Mouse (Mus musculus) gastrocnemius, adult 2 months (tissue): ENCODE measurements around the gene Rpl35. TPM values are rescaled to one million over a fixed set of nuclear protein-coding genes. Genes with fewer than 3 reads are reported as not detected.
"Not testable (repeated sequence)": the region's sequence is repeated elsewhere in the genome, so short reads cannot be mapped to it uniquely, and the experiment has no call there.

Experiments used
- DNase-seq: peaks from one replicate; pipeline ENCODE4 v3.0.0; 2022
- H3K27ac ChIP-seq: fragments of 200-600 bp; 2 replicates; pipeline ENCODE4 v1.8.1; 2022; ENCODE audit warnings: mild to moderate bottlenecking
- H3K4me3 ChIP-seq: fragments of 200-600 bp; 2 replicates; pipeline ENCODE4 v1.8.1; 2022; ENCODE audit warnings: mild to moderate bottlenecking, moderate library complexity
- CTCF ChIP-seq: fragments of 200-600 bp; IDR thresholded peaks from 2 replicates; pipeline ENCODE4 v1.8.1; 2022; ENCODE audit warnings: antibody characterized with exemption, mild to moderate bottlenecking, moderate library complexity
- intact Hi-C: fragments of 180-260 bp; cut with DNase I; formaldehyde crosslinking; loops from one replicate; pipeline ENCODE4 v1.15.1; 2025
- long read RNA-seq, 2 experiments: library from polyadenylated mRNA; stranded (forward); transcript quantifications; one replicate each; pipeline ENCODE4 v2.0.0; 2021
- total RNA-seq, 2 experiments: library from RNA; stranded (reverse); gene quantifications; 2 replicates each; pipeline ENCODE4 v1.2.3; 2021

The Rpl35 gene
- 100 to 1,000 TPM; 264 to 300 TPM for total RNA-seq
- long read RNA-seq, experiment 1, transcript Rpl35-203 (3 exons, 541 nt) = minor isoform, 6 of 613 reads
- long read RNA-seq, experiment 1, transcript Rpl35-201 (4 exons, 946 nt) = major isoform, 606 of 613 reads
- long read RNA-seq, experiment 1, partial matches to known transcripts = 0 of 613 reads
- long read RNA-seq, experiment 1, other reads (novel, unspliced or antisense) = 1 of 613 reads
- long read RNA-seq, experiment 2, transcript Rpl35-201 (4 exons, 946 nt) = major isoform, 621 of 627 reads
- long read RNA-seq, experiment 2, partial matches to known transcripts = 0 of 627 reads
- long read RNA-seq, experiment 2, other reads (novel, unspliced or antisense) = 5 of 627 reads

DNA sequence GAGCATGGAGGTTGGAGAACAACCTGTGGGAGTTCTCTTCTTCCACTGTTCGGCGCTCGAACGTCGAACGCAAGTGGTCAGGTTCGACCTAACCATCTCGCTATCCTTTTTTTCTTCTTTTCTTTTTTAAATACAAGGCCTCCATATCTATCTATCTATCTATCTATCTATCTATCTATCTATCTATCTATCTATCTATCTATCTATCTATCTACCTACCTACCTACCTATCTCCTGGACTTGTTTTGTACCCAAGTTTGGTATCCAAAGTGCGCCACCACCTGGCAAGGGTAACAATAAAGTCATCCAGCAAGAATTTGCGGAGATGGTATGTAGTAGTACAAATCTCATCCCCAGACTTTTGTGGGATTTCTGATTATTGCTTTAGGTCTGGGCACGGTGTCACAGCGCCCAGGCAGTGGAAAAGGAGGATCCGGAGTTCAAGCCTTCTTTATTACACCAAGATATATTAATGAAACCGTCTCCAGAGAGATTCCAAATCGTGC is at the start of gene Rpl35:
Gene Rpl35 (minus strand): TSS at position 51 of the 506 bp plus-strand sequence.
- DNase-seq = no peak
- peak; percentile 10; the same call in 1 of the 2 replicates for TF ChIP-seq CTCF
- Histone ChIP-seq H3K27ac (peak within 1 kb of the TSS; percentile 88), H3K4me3 (peak within 1 kb of the TSS; percentile 94)
- intact Hi-C loops = loop anchor here (10.0 kb wide), 1 partner anchor 361 kb away; the partner anchor contains the start of gene Psmb7

DNA sequence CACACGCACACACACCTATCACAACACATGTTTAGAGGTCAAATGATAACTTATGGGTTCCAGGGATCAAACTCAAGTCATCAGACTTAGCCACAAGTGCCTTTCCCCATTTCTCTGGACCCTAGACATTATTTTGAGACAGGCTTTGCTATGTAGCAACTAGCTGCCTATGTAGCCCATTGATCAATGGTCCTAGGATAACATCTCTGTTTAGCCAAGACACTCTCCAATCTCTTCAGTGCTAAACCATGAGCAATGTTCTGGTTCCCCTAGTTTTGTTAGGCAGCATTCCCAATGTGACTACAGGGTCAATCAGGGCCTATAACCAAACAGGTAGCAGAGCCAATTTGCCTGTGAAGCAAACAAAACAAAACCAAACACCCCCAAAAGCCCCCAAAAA is 43.1 kb upstream of the Rpl35 start:
- Histone ChIP-seq H3K4me3 (no peak overlapping the region), H3K27ac (no peak overlapping the region)
- no peak for TF ChIP-seq CTCF
- intact Hi-C loops = no loop called here
- no peak for DNase-seq

DNA sequence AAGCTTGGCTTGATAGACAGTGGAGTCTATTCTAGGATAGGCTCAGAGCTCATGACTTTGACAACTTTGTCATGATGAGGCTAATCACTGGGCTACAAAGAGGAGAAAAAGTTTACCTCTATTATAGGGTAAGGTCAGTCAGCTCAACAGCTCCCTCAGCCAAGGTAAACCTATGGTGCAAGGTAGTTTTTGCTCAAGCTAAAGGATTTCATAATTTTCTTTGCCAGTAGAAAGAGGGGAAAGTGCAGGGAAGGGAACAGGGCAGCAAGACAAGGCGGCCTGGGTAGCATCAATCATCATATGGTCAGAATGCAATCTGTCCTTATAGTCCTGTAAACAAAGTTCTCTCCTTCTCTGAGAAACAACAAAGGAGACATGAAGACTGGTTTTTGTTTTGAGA is 34.8 kb upstream of the Rpl35 start:
- Histone ChIP-seq H3K27ac (no peak overlapping the region), H3K4me3 (no peak overlapping the region)
- intact Hi-C loops = no loop called here
- TF ChIP-seq CTCF = no peak
- DNase-seq = no peak

DNA sequence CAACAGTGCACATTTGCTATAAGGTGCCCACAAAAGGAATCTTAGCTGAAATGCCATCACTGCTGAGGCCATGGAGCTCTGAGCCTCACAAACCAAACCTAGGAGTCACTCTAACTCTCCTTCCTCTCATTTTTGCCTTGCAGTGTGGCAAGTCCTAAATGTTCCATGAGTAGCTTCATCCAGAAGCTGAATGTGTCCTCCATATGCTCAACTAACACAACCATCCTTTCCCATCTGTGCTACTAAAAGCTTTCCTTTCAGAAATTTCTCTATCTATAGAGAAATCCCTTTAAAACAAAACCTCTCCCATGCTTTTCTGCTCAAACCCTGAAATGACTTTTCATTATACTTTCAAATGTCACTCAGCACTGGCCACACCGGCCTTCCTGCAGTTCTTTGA is 26.2 kb upstream of the Rpl35 start:
- H3K4me3 ChIP-seq = no peak overlapping the region
- no peak for DNase-seq
- no peak overlapping the region for H3K27ac ChIP-seq
- intact Hi-C loops = no loop called here
- no peak for TF ChIP-seq CTCF

DNA sequence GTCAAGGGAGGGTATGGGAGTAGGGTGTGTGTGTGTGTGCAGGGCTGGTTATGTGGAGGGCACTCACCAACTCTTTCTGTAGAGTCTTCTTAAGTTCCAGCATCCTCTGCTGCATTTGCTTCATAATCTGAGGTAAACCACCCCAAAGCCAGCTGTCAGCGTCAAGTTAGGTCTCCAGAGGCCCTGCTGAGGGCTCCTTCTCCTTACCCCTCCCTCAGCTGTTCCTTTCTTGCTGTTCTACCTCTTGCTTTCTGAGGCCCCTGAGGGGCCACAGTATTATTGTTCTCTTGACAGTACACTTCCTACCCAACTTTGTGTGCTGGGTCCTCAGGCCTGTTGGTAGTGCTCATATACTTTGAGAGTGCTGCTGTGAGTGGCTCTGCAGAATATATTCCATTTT is 14.6 kb upstream of the Rpl35 start:
- Histone ChIP-seq H3K4me3 (no peak overlapping the region), H3K27ac (no peak overlapping the region)
- no peak for TF ChIP-seq CTCF
- intact Hi-C loops = no loop called here
- no peak for DNase-seq

DNA sequence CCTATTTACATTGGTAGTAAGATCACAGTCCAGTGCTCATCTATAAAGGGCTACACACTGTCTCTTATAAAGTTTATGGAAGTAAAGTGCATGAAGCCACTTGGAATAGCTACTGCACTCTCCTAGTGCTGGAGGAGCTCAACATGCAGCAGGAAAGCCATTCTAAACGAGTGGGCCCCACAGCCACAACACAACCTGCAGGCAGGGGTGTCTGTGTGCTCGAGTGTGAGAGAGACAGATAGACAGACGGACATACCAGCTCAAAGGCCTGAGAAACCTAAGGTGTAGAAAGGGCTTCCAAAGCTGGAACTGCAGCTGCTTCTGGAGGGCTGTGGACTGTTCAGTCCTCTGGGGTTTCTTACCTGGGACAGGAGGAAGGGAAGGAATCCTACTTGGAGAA is 11.2 kb upstream of the Rpl35 start:
- no peak for DNase-seq
- no peak overlapping the region for H3K4me3 ChIP-seq
- no peak overlapping the region for H3K27ac ChIP-seq
- no peak for TF ChIP-seq CTCF
- intact Hi-C loops = loop anchor here (2.0 to 10.0 kb wide), 2 partner anchors 46 to 1632 kb away; no protein-coding TSS in a partner anchor

DNA sequence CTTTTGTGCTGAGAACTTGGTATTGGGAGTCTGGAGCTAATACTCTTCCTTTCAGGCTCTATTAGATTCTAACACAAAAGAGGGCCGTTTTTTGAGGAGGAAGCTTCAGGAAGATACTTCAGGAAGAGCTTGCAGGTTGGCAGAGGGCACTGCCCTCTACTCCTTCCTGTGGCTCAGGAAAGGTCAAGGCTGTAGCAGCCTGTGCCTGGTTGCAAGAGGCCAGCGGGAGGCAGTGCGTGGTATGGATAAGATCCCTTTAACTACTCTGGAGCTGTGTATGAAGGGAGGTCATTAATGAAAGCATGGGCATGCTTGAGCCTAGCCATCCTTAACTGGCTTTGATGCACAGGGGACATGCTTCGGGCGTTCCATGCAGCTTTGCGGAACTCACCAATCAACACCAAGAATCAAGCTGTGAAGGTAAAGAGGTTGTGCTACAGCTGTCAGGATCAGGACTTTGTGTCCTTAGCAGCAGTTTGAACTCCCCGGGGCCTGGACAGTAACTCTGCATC is 7.4 kb upstream of the Rpl35 start:
- TF ChIP-seq CTCF = no peak
- peak overlapping the region; percentile 90 for H3K27ac ChIP-seq
- intact Hi-C loops = loop anchor here (10.0 kb wide), 1 partner anchor 1628 kb away; no protein-coding TSS in a partner anchor
- H3K4me3 ChIP-seq = no peak overlapping the region
- DNase-seq = no peak

DNA sequence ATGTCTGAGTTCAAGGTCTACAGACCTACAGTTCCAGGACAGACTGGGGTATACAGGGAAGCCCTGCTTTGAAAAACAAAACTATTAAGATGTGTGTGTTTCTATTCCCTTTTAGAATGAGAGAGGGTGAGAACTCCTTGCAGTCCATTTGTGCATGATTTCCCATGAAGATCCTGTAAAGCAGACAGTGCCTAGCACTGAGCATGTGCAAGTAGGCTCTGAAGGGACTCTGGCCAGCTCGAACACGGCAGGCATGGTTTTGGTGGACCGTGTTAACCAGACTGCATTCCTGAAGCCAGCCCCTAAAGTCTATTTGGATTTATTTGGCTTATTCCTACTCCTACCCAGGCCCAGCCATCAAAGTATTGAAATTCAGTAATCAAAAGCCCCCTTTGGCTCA is 6.5 kb upstream of the Rpl35 start:
- H3K4me3 ChIP-seq = peak overlapping the region; percentile 20
- no peak for TF ChIP-seq CTCF
- peak overlapping the region; percentile 90 for H3K27ac ChIP-seq
- intact Hi-C loops = loop anchor here (10.0 kb wide), 1 partner anchor 1627 kb away; no protein-coding TSS in a partner anchor
- no peak for DNase-seq

DNA sequence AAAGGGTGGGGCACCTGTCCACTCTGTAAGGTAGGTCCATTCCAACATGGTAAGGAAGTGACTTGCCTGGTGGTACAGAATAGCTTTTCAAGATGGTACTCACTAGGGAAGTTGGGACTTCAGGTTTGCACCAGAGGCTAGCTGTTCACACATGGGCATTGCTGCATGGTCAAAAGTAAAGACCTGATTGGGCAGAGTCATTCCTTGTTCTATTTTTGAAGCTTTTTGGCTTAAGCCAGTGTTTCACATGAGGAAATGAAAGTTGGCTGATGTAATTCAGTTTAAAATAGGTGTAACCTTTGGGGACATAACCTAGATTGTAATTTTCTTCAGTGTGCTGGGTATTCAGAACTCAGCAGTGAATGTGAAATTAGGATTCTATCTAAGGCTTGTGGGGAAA is 5.8 kb upstream of the Rpl35 start:
- DNase-seq = no peak
- no peak for TF ChIP-seq CTCF

DNA sequence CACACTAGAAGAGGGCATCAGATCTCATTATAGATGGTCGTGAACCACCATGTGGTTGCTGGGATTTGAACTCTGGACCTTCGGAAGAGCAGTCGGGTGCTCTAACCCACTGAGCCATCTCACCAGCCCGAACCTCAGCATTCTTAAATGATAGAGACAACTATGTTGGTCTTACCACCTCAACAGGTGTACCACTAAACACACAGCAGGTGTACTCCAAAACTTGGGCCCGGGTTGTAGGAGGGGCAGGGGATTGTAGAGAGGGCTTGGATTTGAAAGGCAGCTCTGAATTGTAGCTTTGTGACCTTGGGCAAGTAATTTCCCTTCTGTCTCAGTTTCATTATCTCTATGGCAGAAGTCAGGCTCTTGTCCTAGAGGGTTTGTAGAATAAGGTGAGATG is 4.7 kb upstream of the Rpl35 start:
- Histone ChIP-seq H3K27ac (peak overlapping the region; percentile 90), H3K4me3 (peak overlapping the region; percentile 20)
- intact Hi-C loops = loop anchor here (10.0 kb wide), 1 partner anchor 1625 kb away; no protein-coding TSS in a partner anchor
- DNase-seq = not testable (repeated sequence)

More for the DNA sequence above, 5.8 kb upstream of the Rpl35 start:
- Histone ChIP-seq H3K4me3 (peak overlapping the region; percentile 20), H3K27ac (peak overlapping the region; percentile 90)
- intact Hi-C loops = loop anchor here (10.0 kb wide), 1 partner anchor 1626 kb away; no protein-coding TSS in a partner anchor

DNA sequence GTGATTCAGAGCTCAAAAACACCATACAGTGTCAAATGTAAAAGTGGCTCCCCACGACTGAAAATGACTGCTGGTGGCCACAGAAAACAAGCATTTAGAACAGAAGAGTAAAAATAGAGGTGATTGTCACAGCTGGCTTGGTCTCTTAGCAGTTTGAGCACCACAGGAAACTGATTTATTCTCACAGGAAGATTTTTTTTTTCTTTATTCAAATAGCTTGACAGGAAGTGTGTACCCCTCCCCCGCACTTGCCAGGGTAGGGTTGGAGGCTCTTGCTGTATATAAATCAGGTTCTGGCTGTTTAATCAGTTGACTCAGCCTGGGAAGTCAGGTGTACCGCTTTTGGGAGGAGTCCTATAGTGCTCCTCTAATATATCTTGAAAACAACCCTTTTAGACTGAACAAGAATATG is 3.5 kb upstream of the Rpl35 start:
- no peak for TF ChIP-seq CTCF
- peak overlapping the region; percentile 98 for H3K27ac ChIP-seq
- no peak for DNase-seq
- peak overlapping the region; percentile 93 for H3K4me3 ChIP-seq
- intact Hi-C loops = loop anchor here (10.0 kb wide), 1 partner anchor 364 kb away; the partner anchor contains the start of gene Psmb7

DNA sequence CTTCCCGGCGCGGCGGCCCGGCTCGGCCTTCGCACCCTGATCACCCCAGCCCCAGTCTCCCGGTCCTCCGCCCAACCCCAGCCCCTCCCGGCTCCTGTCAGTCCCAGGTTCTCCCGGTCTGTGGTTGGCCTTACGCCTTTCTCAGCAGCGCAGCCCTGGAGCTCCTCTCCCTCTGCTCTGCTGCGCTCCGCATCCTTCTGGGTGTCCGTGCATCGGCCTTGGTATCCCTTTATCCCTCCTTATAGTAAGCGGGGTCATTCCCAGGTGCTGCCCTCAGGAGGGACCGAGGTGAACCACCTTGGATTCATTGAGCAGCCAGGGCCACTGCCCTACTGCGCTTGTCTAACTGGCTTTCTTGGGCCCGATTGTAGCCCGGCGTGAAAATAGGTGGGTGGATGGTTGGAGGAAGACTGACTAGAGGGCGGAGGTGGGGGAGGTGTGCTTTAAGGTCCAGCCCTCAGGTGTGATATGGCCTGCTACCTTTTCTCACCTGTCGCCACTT is 3.0 kb upstream of the Rpl35 start:
- no peak for DNase-seq
- TF ChIP-seq CTCF = no peak
- intact Hi-C loops = loop anchor here (10.0 kb wide), 1 partner anchor 364 kb away; the partner anchor contains the start of gene Psmb7
- peak overlapping the region; percentile 93 for H3K4me3 ChIP-seq
- H3K27ac ChIP-seq = peak overlapping the region; percentile 98

DNA sequence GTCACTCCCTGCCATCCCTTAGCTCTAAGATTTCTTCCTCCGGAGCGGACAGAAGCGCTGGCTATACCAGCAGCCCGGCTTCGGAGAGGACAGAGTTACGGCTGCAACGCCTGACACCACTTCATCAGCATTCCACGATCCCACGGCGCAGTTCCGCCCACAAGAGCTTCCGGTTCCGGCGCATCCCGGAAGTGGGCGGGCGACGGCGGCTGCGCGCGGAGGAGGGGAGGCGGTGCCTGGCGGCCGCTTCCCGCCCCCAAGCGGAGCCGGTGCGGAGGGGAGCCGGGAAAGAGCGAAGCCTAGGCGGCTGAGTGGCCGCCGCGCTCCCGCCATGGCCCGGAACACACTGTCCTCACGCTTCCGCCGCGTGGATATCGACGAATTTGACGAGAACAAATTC is 2.4 kb upstream of the Rpl35 start:
- peak; percentile 97 for DNase-seq
- H3K27ac ChIP-seq = peak overlapping the region; percentile 98
- peak overlapping the region; percentile 93 for H3K4me3 ChIP-seq
- intact Hi-C loops = loop anchor here (10.0 kb wide), 1 partner anchor 363 kb away; the partner anchor contains the start of gene Psmb7
- TF ChIP-seq CTCF = no peak
